Mouse (Mus musculus): ENCODE results near the gene Dusp10. TPM values are rescaled to one million over a fixed set of nuclear protein-coding genes. Genes with fewer than 3 reads are reported as not detected.

Dusp10 gene
- 4.7 TPM for polyA plus RNA-seq (2014; fragmentation: Illumina TruSeq; extraction: RNeasy Lipid Tissue Mini Kit (QIAGEN cat#74804))

DNA sequence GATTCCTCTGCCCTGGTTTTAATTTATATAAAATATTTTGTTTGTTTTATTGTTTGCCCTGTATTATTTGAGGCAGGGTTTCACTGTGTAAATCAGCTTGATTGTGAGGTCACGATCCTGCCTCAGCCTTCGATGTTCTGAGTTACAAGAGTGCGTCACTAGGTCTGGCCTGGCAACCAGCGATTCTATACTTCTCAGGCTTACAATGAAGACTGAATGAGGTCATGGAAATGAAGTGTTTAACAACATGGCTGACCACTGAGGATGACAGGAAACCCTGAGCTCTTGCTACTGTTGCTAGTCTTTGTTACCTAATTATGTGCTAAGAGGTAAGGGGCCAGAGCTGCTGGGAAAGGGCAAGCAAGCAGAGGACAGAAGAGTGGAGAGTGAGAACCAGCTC, at the start of gene Dusp10:
Dusp10 (plus strand) TSS at position 197 of the 400 bp plus-strand sequence.

DNA sequence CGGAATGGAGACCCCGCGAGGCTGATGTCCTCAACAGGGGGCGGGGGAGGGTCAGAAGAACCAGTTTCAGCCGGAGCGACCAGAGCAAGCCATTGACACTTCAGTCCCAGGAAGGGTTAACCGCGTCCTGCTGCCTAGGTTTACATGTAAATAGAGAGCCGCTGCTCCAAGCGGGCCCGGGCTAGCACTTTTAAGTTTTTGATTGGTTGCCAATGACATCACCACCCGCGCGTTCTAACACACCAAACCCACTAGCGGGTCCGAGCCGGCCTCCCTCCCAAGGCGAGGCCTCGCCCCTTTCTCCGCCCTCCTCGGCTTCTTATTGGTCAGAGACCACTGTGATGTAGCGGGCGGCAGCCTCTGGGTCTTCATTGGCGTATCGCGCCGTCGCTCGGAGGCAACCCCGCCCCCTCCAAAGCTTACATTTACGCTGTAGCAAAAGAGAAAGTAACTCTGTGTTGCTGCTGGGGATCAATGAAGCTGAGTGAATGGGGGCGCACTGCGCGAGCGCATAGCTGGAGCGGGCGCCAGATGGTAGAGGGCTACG, 21.0 kb downstream of the Dusp10 start, which contains the start of gene 1700056E22Rik:
1700056E22Rik (minus strand) TSS at position 291 of the 547 bp plus-strand sequence.

Other genes starting within 250 kb of the Dusp10 start
- 1.4 TPM for gene 1700056E22Rik, start 21.0 kb downstream of the Dusp10 start, polyA plus RNA-seq (2014; fragmentation: Illumina TruSeq; extraction: RNeasy Lipid Tissue Mini Kit (QIAGEN cat#74804))

All from ovary, adult 10 weeks (tissue).